Mouse (Mus musculus): Measurements from ENCODE around the gene Reck.

DNA sequence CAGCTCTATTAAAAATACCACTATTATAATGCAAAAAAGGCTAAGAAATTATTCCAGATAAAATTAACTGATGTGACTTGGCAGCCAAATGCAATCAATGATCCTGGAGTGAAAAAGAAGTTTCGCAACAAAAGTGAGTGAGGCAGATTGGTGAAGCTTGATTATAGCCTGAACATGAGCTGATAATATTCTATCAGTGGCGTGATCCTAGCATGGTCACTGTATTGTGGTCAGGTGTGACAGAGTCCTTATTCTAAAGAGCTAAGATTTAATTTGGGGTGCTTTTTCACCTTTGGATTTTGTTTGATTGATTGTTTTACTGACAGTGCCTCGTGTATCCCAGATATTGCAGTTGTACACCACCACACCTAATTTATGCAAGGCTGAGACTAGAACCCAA lies 15.9 kb downstream of the Reck start:
- TF ChIP-seq CTCF (IDR thresholded peaks at IDR 0.05 in 2 of 3, conservative IDR thresholded peaks at IDR 0.05 in 1 of 3; ENCODE audit: control insufficient read depth in 1 of 3, insufficient read depth in 1 of 3, low read depth in 2 of 3, low read length in 3 of 3, poor library complexity in 1 of 3, severe bottlenecking in 1 of 3) (no peak), NRF1 (IDR thresholded peaks at IDR 0.05; ENCODE audit: insufficient read depth, low read depth, low read length, poor library complexity, severe bottlenecking) (no peak), ZKSCAN1 (IDR thresholded peaks at IDR 0.05; ENCODE audit: low read depth, low read length) (no peak), MXI1 (IDR thresholded peaks at IDR 0.05; ENCODE audit: low read depth, low read length) (no peak), POLR2A (IDR thresholded peaks at IDR 0.05; ENCODE audit: control insufficient read depth in 1 of 2, insufficient read depth in 1 of 2, low read depth in 1 of 2, low read length in 2 of 2, poor library complexity in 1 of 2) (no peak), ZNF384 (IDR thresholded peaks at IDR 0.05; ENCODE audit: low read depth, low read length) (no peak), TCF12 (IDR thresholded peaks at IDR 0.05; ENCODE audit: low read depth, low read length) (no peak), NELFE (IDR thresholded peaks at IDR 0.05; ENCODE audit: low read depth, low read length) (no peak), HCFC1 (IDR thresholded peaks at IDR 0.05; ENCODE audit: low read depth, low read length) (no peak), TAL1 (IDR thresholded peaks at IDR 0.05; ENCODE audit: low read length) (no peak), SMC3 (IDR thresholded peaks at IDR 0.05; ENCODE audit: low read depth, low read length) (no peak)

Measured in MEL (cell line).